Mouse (Mus musculus): ENCODE data around the gene Lmnb2.

Lmnb2 gene

DNA sequence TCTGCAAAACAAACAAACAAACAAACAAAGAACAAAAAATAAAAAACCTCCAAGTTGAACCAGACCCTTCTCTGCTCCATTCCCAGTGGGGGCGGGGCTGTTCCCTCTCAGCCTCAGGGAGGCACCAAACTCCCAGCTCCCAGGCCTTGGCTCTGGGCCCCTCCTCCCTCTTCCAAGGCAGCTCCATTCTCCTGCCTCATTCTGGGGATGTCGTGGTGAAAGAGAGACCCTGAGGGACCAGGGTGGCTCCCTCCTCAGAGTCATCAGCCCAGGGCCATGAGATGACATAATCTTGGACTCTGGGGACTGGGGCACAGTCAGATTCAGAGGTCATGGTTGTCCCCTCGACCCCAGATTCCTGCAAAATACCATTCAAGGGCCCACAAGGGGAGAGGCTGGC lies 41.5 kb downstream of the Lmnb2 start:
- in situ Hi-C loops (cut with MboI; ENCODE audit: low pct_unique_long_range_greater_than_20kb in 1 of 2, low sequenced_read_pairs in 2 of 2, unreplicated experiment in 1 of 2): loop anchor here (5.0 to 10.0 kb wide), 3 partner anchors 54 to 132 kb away; partner anchors contain the start of gene Ap3d1 (in 1 of the 2)

DNA sequence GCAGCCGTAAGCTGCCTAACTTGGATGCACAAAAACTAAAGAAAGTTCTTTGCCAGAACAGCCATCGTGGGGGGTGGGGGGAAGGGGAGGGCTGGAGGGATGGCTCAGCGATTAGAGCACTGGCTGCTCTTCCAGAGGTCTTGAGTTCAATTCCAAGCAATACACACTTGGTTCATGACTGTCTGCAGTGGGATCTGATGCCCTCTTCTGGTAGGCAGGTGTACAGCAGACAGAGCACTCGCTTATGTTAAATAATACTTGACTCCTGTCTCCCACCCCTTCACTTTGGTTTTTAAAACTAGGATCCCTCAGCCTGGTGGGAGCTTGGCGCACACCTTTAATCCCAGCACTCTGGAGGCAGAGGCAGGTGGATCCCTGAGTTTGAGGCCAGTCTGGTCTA lies 42.0 kb downstream of the Lmnb2 start:
- in situ Hi-C loops (cut with MboI; ENCODE audit: low pct_unique_long_range_greater_than_20kb in 1 of 2, low sequenced_read_pairs in 2 of 2, unreplicated experiment in 1 of 2): loop anchor here (5.0 to 10.0 kb wide), 3 partner anchors 54 to 131 kb away; partner anchors contain the start of gene Ap3d1 (in 1 of the 2)

DNA sequence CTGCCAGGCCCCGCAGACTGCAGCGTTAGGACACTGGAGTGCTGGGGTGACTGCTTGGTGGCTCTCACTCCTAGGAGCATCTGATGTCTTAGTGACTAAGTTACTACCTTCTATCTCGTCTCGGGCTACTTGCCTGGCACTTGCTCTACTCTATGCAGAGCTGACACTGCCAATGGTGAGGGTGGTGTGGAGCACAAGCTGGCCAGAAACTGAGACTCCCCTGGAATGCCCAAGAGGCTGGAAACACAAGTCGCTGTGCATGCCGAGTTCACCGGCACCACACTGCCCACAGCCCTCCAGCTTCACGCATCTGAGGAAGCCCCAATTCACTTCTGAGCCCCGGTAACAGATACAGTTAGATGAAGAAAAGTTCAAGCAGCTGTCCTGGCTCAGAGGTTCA lies 44.0 kb downstream of the Lmnb2 start:
- in situ Hi-C loops (cut with MboI; ENCODE audit: low pct_unique_long_range_greater_than_20kb in 1 of 2, low sequenced_read_pairs in 2 of 2, unreplicated experiment in 1 of 2): loop anchor here in 1 of 2 experiments (10.0 kb wide), 1 partner anchor 129 kb away; the partner anchor contains the start of gene Ap3d1

DNA sequence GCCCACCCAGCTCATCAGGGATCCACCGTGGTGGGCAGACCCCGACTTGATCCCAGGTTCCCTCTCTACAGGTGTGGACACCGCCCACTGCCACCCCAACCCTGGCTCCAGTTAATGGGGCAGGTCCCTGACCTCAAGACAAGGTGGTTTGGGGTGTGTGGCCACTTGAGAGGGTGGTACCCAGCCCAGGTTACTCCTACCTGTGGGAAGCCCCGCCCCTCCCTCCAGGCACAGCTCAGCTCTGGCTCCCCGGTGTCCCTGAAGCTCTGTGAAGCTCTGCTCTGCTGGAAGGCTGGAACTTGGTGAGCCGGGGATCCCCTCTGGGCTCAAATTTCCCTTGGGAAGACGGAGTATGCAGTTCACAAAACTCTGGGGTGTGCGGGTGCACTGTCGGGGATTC lies 46.5 kb downstream of the Lmnb2 start, which contains the start of gene Tmprss9:
Tmprss9 (plus strand) TSS at position 268 of the 400 bp plus-strand sequence.
- in situ Hi-C loops (cut with MboI; ENCODE audit: low pct_unique_long_range_greater_than_20kb in 1 of 2, low sequenced_read_pairs in 2 of 2, unreplicated experiment in 1 of 2): loop anchor here in 1 of 2 experiments (10.0 kb wide), 1 partner anchor 127 kb away; the partner anchor contains the start of gene Ap3d1

DNA sequence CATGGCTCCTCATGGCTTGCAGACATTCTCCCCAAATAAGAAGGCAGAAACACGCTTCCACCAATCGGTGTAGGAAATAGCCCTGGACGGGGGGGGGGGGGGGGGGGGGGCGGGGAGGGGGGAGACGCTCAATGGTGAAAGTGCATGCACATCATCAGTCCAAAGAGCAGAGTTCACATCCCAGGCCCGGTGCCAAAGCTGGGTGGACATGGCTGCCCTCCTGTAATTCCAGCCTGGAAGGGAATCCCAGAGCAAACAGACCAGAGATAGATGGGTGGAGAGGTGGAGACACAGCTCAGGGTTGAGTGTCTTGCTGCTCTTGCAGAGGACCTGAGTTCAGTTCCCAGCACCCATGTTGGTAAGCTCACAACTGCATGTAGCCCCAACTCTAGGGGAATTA lies 47.1 kb downstream of the Lmnb2 start:
- in situ Hi-C loops (cut with MboI; ENCODE audit: low pct_unique_long_range_greater_than_20kb in 1 of 2, low sequenced_read_pairs in 2 of 2, unreplicated experiment in 1 of 2): loop anchor here in 1 of 2 experiments (10.0 kb wide), 1 partner anchor 126 kb away; the partner anchor contains the start of gene Ap3d1

DNA sequence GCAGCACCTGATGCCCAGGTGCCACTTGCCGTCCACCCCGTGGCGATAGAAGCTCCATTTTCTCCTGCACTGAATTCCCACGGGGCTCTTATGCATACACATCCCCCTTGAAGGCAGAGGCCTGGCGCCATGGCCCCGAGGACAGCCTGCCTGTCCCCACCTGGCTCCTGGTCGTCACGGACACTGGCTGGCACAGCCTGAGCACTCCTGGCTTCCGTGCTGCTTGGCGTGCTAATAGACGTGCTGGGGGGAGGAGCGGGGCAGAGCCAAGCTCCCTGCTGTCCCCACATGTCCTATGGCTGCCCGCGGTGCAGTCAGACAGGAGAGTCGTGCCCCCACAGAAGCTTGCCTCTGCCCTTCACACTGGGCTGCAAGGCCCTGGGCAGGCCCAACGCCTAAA lies 53.6 kb downstream of the Lmnb2 start:
- in situ Hi-C loops (cut with MboI; ENCODE audit: low pct_unique_long_range_greater_than_20kb in 1 of 2, low sequenced_read_pairs in 2 of 2, unreplicated experiment in 1 of 2): no loop called here

DNA sequence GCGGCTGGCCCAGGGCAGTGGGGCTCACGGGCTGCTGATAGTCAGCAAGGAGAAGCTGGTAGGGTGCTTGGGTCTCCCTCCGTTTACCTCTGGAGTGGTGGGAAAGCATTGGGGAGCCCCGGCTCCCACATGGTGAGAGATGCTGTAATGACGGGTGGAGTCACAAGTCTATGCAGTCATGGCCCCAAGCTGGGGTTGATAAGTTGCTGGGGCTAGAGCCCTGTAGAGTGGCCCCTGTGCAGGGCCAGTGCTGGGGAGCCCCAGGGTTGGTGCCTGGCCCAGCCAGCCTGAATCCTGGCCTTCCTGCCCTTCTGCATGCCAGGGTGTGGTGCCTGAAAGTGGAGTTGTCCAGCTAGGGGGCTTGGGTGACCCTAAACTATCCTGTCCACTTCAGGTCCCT lies 55.7 kb downstream of the Lmnb2 start:
- in situ Hi-C loops (cut with MboI; ENCODE audit: low pct_unique_long_range_greater_than_20kb in 1 of 2, low sequenced_read_pairs in 2 of 2, unreplicated experiment in 1 of 2): no loop called here

DNA sequence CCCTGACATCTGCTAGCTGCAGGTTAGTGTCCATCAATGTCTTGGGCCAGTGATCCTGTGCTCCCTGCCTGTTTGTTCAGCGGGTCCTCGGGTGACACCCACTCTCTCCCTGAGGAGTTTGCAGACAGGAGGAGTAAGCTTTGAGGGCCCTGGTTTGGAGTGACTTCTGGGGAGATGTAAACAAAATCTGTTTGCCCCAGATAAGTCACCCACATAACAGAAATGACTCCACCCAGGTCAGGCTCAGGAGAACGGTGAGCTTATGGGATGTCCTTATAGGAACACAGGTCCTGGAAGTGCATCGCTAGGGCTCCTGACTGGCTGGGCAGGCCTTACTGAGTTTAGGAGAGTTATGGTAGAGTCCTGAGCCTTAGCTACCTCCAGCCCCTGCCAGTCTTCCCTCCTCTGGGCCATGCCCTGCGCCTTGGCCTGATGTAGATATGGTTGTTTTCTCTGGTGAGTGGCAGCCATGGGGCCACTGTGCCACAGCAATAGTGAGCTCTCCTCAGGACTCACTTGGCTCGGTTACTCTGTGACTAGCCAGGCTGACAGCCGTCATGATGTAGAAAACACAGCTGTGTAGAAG lies 59.6 kb downstream of the Lmnb2 start:
- in situ Hi-C loops (cut with MboI; ENCODE audit: low pct_unique_long_range_greater_than_20kb in 1 of 2, low sequenced_read_pairs in 2 of 2, unreplicated experiment in 1 of 2): no loop called here

DNA sequence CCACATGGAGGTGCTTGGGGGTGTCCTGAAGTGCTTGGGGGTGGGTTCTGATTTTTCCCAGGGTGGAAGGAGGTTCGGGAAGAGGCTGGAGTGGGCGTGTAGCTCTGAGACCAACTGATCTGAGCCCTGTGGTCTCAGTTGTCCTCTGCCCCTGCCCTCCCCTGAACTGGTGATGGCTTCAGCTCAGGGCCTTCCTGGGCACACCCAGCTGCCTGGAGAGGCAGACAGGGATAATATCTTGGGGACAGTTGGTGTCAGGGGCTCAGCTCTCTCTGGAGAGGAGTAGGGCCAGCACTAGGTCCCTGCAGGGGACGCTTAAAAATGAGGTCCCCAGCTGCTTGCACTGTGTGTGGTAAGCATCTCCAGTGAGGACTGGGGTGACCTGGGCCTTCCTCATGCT lies 60.2 kb downstream of the Lmnb2 start:
- in situ Hi-C loops (cut with MboI; ENCODE audit: low pct_unique_long_range_greater_than_20kb in 1 of 2, low sequenced_read_pairs in 2 of 2, unreplicated experiment in 1 of 2): no loop called here

DNA sequence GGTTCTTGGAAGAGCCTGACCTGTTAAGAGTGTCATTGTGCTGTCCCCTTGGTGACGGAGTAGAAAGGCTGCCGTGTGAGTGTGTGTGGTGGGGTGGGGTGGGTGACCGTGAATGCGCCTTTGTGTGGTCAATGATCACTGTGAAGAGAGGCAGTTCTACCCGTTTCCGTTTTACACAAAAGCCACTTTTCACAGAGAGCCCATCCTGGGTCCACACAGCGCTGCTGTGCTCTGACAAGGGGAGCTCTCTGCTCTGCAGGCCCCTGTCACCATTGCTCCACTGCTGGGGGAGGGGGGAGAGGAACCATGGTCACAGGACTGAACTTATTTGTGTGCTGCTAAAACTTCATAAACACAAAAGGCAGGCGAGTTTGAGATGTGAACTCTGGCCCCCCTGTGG lies 60.7 kb downstream of the Lmnb2 start:
- in situ Hi-C loops (cut with MboI; ENCODE audit: low pct_unique_long_range_greater_than_20kb in 1 of 2, low sequenced_read_pairs in 2 of 2, unreplicated experiment in 1 of 2): no loop called here

DNA sequence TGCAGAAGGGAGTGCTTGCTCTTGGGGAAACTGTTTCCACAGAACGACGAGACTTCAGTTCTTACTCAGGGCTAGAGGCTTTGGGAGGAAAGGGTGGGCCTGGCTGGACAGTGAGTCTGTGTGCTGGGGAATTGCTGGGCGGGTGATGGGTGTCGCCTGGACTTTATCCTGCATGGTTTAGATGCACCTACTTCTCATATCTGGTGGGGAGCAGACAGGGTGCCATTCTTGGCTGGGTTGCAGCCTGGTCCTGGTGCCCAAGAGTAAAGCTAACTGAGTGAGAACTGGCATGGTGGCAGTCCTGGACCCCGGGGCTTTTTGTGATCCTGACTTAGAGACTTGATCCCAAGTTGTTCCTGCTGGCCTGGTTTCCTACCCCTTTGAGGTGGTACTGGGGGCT lies 61.1 kb downstream of the Lmnb2 start:
- in situ Hi-C loops (cut with MboI; ENCODE audit: low pct_unique_long_range_greater_than_20kb in 1 of 2, low sequenced_read_pairs in 2 of 2, unreplicated experiment in 1 of 2): no loop called here

DNA sequence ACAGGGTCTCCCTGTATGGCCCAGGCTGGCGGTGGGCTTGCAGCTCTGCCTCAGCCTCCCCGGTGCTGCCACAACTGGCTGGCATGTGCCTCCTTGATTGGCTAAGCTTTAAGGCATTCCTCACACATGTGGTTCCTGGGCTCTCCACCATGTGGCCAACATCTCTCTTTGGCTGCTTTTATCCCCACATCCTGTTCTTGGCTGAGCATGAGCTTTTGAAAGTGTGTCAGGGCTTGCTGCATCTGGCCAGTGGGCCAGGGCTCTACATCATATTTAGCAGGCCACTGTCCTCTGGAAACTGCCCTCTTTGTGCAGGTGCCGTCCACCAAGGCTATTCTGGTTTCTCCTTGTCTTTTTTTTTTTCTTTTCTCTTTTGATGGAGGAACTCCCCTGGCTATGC lies 61.8 kb downstream of the Lmnb2 start:
- in situ Hi-C loops (cut with MboI; ENCODE audit: low pct_unique_long_range_greater_than_20kb in 1 of 2, low sequenced_read_pairs in 2 of 2, unreplicated experiment in 1 of 2): no loop called here

DNA sequence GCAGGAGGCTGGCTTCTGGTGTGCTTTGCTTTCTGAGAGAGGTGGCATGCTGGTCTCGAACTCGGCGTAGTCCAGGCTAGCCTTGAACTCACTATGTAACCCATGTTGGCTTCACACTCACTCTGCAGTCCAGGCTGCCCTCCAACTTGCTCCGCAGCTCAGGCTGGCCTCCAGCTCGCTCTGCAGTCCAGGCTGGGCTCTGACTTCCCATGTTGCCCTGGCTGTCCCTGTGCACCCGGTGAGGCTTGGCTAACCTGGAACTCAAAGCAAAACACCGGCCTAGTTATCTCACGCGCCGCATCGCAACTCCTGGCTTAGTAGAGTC lies 62.3 kb downstream of the Lmnb2 start:
- in situ Hi-C loops (cut with MboI; ENCODE audit: low pct_unique_long_range_greater_than_20kb in 1 of 2, low sequenced_read_pairs in 2 of 2, unreplicated experiment in 1 of 2): no loop called here

DNA sequence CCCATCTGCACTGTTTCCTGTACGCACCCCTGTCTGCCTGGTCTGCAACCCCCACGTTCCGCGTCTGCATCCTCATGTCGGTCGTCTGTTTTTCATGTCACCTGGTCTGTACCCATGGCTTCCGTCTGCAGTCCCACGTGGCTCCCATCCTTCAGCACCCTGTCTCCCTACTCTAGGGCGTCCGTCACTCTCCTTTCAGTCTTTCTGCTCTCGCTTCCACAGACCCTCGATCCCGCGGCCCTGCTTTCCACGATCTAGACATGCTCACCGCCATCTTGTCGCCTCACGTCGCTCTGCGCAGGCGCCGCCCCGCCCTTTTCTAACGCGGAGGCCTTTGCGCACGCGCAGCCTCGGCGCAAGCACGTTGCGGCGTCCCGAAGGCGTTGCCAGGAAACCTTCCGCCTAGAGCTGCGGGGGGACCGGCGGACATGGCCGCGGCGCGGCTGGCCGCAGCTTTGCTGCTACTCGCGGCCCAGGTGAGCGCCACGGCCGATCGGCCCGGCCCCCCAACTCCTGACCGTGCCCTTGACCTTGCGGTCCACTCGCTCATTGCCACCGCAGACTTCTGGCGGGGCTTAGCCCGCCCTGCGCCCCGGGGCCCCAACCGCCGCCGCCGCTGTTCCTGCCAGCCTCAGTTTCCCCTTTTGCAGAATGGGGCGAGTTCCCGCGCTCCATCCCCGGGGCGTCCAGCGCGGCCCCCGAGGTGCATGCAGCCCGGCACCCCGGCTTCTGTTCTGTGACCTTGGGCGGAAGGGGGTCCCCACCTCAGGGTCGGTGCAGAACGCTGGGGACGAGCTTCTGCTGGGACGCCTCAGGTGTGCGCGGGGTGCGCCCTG lies 62.9 kb downstream of the Lmnb2 start, which contains the start of the genes Lsm7 and Sppl2b:
Lsm7 (minus strand) TSS at position 297 of the 836 bp plus-strand sequence.
Sppl2b (plus strand) TSS at position 363 of the 836 bp plus-strand sequence.
- in situ Hi-C loops (cut with MboI; ENCODE audit: low pct_unique_long_range_greater_than_20kb in 1 of 2, low sequenced_read_pairs in 2 of 2, unreplicated experiment in 1 of 2): no loop called here
